Mouse (Mus musculus) spleen, embryonic (tissue): ENCODE data around the gene Leng1.
"Not testable (repeated sequence)": the region's sequence is repeated elsewhere in the genome, so short reads cannot be mapped to it uniquely, and the experiment has no call there.

ENCODE experiments used
- CTCF ChIA-PET: fragments of 350-600 bp; sonication (Branson Sonifier 250); formaldehyde crosslinking; loops from one replicate; lab custom pipeline; 2022; lab: Charles Lee

The Leng1 gene

DNA sequence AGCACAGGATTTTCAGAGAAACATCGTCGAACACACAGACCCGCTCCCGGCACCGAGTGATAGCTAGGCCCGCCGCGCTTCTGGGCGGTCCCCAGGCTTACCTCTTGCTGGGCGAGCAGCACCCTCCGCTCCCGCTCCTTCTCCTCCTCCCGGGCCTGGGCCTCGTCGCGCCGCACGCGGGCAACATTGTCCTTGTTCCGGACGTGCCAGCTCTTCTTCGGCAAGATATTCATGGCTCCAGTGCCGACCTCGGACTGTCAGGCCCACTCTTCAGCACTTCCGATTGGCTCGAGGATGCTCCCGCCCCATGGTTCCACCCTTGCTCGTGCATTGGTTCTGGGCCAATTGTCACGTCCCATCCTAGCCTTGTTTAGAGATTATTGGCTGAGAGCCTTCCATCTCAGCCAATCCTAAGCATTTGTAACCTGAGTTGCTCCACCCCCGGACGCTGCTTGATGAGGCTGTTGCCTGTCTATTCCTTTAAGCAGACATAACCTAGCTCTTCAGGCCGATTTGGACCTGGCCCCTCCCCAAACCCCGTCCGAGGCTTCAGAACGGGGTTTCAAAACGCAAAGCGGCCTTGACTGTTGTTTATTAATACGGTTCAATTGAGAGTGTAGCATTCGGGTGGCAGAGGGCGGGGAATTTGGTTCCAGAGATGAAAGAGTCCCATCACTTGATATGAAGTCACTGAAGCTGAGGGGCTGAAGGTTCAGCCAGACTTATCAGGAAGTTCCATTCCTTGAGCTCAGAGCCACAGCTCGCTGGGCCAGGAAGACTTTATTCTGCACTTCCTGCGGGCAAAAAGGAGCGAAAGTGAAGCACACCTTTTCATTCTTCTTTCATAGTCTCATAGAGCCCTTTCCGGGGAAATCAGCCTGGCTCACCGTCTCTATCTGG lies at the start of gene Leng1:
Leng1 (minus strand) TSS at position 626 of the 900 bp plus-strand sequence.
- CTCF ChIA-PET, result no interaction called here

DNA sequence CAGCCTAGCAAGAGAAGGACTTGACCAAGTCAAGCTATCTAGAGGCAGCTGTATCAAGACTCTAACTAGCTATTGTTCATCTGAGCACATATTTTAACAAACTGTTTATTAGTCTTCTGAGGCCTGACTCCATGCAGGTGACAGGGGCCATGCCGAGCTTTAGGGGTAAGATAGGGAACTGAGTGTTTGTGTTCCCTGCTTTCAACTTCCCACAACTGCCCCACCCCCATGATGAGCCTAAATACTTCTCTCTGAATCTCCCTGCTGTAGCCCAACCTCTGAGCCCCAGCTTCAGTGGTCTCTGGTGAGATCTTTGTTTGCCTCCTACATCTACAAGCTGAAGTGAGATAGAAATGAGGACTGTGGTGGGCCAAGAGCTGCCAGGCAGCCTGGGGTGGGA lies 49.6 kb upstream of the Leng1 start:
- CTCF ChIA-PET, result no interaction called here

DNA sequence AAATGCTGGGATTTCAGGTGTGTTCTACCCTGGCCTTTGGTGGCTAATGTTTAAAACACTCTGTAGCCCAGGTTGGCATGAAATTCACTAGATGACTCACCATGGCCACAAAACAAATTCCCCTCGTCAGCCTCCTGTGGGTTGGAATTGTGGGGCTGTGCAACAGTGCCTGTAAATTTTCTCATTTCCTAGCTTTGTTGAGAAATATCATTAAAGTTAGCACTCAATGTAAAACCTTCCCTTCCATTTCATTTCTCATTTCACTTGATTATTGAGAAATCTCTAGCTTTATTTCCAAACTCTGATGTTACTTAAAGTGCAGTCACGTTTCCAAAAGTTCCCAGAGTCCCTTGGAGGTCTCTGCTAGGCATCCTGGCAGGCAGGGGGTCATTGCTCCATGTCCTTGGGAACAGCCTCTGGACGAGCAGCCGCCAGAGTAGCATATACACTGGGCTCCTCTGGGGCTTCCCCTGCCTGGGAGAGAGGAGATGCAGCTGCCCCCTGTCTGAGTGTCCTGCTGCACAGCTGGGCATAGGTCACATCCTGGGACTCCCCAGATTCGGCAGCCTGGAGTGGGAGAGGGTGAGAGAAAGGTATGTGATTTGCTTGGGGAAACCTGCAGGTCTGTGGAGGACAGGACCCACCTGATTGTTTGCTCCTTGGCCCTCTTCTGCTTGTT lies 46.8 kb upstream of the Leng1 start:
- CTCF ChIA-PET, result no interaction called here

DNA sequence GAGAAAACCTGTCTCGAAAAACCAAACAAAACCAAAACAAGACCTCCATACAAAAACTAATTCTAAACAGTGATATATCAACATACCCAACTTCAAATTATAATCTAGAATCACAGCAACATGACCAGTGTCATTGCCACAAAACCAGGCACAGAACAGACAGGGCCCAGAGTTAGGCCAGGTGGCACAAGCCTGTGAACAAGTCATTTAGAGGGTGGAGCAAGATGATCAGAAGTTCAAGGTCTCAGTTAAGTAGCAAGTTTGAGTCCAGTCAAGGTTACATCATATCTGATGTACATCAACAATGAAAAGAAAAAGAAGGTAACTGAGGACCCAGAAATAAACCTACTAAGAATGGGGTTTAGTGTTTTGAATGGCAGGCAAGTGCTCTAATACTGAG lies 43.4 kb upstream of the Leng1 start:
- CTCF ChIA-PET, result no interaction called here

GRCm38 (mm10) chr7:3708447-3708980 lies 42.9 kb upstream of the Leng1 start:
- CTCF ChIA-PET, result not testable (repeated sequence)

- CTCF ChIA-PET, result interaction anchor here (0.8 kb wide), 1 partner anchor 15 kb away, joined by 3 read pairs; the partner anchor contains the start of gene Tsen34
Measured at GRCm38 (mm10) chr7:3707568-3708413, 42.2 kb upstream of the Leng1 start.

DNA sequence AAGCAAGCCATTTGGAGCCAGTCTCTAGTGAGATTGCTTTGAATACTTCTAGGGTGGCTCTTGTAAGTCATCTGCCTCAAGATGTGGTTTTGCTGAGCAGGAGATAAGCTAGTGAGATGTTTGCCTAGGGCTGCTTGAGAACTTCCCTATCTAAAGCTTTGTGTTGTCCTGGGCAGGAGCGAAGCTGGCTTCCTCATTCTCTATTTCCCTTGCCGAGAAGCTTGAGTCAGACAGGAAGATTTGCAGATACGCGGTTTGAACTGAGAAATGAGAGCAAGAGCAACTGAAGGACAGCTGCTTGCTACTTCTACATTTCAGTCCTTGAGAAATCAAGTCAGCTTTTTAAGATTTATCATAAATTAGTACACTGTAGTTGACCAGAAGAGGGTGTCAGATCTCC lies 41.4 kb upstream of the Leng1 start:
- CTCF ChIA-PET, result interaction anchor here (0.8 kb wide), 1 partner anchor 14 kb away, joined by 3 read pairs; the partner anchor contains the start of gene Tsen34

DNA sequence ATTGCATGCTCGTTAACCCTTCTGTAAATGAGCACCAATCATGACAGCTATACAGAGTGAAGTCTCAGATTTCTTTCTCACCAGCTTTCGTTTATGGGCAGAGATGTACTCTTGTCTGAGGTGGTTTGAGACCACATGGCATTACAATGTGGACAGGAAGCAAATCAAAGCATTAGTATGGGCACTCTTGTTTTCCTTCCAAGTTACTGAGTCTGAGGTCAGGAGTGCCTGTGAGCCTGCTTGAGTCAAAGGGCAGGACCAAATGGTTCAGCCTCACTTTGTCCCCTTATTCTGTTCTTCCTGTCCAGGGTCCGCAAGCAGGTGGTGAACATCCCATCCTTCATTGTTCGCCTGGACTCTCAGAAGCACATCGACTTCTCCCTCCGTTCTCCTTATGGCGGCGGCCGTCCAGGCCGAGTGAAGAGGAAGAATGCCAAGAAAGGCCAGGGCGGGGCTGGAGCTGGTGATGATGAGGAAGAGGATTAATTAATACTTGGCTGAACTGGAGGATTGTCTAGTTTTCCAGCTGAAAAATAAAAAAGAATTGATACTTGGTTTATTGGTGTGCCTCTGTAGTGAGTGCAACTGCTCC lies 40.8 kb upstream of the Leng1 start:
- CTCF ChIA-PET, result interaction anchor here (0.8 kb wide), 1 partner anchor 14 kb away, joined by 3 read pairs; the partner anchor contains the start of gene Tsen34

GRCm38 (mm10) chr7:3705911-3706310 lies 40.3 kb upstream of the Leng1 start:
- CTCF ChIA-PET, result no interaction called here

GRCm38 (mm10) chr7:3705461-3705860 lies 39.8 kb upstream of the Leng1 start:
- CTCF ChIA-PET, result not testable (repeated sequence)

GRCm38 (mm10) chr7:3704475-3704874 lies 38.8 kb upstream of the Leng1 start:
- CTCF ChIA-PET, result interaction anchor here (1.1 kb wide), 1 partner anchor 9 kb away, joined by 3 read pairs; no protein-coding TSS in a partner anchor

DNA sequence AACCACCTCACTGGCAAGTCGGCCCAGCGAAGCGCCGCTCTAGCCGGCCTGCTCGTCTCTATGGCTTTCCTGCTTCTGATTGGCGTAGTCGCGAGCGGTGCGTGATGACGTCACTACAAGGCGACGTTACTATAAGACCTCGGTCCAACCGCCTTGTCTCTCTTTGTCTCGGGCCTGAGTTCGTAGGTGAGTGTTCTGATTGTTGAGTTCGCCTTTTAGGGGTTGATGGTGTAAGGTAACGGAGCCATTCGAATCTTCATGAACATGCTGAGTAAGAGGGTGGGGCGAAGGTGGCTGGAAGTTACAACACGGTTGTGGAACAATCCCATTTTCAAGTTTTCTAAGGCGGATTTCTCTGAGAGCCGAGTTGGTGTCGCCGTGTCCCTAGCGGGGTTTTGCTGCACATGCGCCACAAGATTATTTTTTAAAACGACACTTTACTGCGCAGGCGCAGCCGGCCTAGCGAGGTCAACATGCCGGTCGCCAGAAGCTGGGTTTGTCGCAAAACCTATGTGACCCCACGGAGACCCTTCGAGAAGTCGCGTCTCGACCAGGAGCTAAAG lies 38.3 kb upstream of the Leng1 start, which contains the start of gene Rps9:
Rps9 (plus strand) TSS at position 115 of the 563 bp plus-strand sequence.
- CTCF ChIA-PET, result interaction anchor here (1.1 kb wide), 1 partner anchor 10 kb away, joined by 3 read pairs; no protein-coding TSS in a partner anchor

DNA sequence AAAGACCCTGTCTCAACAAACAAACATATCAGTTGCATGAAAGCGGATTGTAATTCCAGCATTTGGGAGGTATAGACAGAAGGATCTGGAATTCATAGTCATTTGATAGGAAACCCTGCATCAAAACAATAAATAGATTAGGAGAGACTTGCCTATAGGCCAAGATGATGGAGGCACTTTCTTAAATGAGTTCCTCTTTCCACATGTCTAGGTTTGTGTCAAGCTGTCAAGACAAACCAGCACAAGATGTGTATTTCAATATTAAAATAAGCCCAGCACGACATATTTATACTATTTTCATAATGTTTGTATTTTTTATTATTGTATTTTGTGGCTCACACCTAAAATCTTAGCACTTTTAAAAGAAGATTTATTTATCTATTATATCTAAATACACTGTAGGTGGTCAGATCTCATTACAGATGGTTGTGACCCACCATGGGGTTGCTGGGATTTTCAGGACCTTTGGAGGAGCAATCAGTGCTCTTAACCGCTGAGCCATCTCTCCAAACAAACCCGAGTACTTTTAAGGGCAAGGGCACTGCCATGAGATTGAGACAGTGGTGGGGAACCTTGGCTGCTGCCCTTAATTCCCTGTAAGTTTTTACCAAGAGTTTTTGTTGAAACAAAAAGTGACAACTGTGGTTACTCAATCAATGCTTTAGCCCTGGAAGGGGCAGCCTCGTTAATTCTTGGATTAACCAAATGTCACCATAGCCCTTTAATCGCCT lies 37.7 kb upstream of the Leng1 start:
- CTCF ChIA-PET, result interaction anchor here (1.1 kb wide), 1 partner anchor 11 kb away, joined by 3 read pairs; no protein-coding TSS in a partner anchor

DNA sequence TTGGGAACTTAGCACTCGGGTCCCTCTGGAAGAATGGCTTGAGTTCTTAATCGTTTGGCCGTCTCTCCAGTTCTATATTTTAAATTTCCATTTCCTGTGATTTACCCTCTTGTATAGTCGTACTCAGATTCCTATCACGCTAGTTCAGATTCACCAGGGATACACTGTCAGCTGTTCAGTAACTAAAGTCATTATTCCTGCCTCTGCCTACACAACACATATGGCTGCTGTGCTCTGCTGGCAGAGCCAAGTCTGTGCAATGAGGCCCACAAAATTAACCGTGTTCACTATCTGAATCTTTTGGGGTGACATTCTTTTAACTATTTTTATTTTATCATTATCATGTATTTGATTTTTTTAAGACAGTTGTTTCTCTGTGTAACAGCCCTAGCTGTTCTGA lies 32.8 kb upstream of the Leng1 start:
- CTCF ChIA-PET, result no interaction called here

DNA sequence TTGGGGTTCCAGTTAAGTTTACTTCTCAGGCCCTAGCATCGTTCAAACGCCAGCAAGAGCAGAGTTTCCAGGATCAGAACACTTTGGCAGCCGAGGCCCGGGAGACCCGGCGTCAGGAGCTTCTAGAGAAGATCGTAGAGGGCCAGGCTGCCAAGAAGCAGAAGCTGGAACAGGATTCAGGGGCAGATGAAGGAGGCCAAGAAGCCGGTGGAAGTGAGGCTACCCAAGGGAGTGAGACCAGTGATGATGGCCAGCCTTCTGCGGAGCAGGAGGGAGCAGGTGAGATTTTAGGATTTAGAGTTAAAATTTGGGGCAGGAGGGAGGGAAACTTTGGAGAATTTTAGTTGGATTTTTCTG lies 29.3 kb upstream of the Leng1 start:
- CTCF ChIA-PET, result not testable (repeated sequence)

DNA sequence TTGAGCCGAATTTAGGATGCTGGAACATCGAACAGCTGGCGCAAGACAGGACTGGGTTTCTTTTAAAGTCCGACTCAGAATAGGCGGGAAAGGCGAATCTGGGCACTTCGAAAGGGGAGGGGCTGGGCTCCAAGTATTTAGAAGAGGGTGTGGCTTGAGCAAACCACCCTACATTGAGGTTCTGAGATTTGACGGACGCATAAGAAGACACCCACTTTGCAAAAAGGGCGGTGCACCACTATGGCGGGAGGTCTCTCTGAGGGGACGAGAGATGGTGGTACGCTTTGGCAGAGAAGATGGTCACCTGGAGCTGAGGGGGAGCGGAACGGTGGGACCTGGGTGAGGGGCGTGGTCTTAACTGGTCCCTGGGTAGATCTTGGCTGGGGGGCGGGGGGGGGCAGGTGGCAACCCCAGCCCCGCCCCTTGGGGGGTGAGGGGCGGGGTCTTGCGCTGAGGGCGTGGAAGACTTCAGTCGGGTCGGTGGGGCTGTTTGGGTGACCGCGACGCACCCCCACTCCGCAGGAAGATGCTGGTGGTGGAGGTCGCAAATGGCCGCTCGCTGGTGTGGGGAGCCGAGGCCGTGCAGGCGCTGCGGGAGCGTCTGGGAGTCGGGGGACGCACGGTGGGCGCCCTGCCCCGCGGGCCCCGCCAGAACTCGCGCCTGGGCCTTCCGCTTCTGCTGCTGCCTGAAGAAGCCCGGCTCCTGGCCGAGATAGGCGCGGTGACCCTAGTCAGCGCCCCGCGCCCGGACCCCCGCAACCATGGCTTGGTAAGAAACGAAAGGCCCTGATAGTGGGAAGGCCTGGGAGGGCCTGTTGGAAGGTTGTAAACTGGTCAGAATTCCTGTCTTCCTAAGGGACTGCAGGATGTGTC lies 28.7 kb upstream of the Leng1 start:
- CTCF ChIA-PET, result no interaction called here

- CTCF ChIA-PET, result no interaction called here
Measured at GRCm38 (mm10) chr7:3693809-3694075, 28.1 kb upstream of the Leng1 start.

DNA sequence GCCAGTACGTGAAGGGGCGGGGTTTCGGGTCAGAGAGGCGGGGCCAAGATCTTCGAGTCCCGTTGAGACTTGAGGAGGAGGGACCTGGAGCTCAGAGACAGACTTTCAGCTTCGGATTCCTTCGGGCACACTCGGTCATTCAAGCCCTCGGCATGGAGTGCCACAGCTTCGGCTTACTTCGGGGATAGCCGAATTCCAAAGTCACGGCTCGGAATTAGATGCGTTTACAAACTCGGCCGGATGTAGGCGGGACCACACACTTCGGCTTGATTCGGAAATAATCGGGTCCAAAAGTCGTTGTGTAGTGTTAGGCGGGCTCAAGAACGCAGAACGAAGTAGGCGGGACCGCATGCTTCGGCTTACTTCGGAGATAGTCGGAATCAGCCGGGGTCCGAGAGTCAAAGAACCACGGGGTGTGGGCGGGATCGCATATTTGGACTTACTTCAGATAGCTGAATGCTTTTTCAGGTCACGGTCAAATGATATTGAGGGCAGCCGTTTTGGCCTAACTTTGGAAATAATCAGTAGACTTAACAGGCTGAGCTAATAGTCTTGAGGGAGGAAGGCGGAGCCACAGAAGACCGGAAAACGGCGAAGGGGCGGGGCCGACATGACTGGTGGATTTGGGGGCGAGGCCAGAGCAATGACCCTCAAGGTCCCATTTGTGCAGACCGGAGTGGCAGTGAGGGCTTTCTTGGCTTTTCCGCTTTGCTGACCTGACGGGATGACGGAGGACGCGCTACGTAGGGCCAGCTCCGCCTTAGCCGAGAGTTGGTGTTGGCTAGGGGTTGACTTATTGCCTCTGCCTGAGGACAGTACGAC lies 27.6 kb upstream of the Leng1 start, which contains the start of gene Mboat7:
Mboat7 (minus strand) TSS at position 537 of the 822 bp plus-strand sequence.
- CTCF ChIA-PET, result interaction anchor here (1.2 kb wide), 1 partner anchor 14 kb away, joined by 3 read pairs; no protein-coding TSS in a partner anchor
